Mouse (Mus musculus) kidney, embryonic 15.5 days (tissue): ENCODE results near the gene Supt20. TPM values are rescaled to one million over a fixed set of nuclear protein-coding genes. Genes with fewer than 3 reads are reported as not detected.

Source experiments
- ATAC-seq: fragments of 200-750 bp; cut with Nextera tagmentation; replicated peaks from 2 replicates; pipeline ENCODE4 v1.8.0; 2017; ENCODE audit warnings: moderate TSS enrichment; ENCODE audit not compliant: low FRiP score
- H3K27ac ChIP-seq: fragments of 300-500 bp; sonication (generic); 2 replicates; pipeline ENCODE4 v1.5.1; 2015; ENCODE audit warnings: mild to moderate bottlenecking, inconsistent platforms
- H3K27me3 ChIP-seq: fragments of 300-500 bp; sonication (generic); 2 replicates; pipeline ENCODE4 v1.6.1; 2015; ENCODE audit warnings: inconsistent platforms
- H3K36me3 ChIP-seq: fragments of 300-500 bp; sonication (generic); 2 replicates; pipeline ENCODE4 v1.6.1; 2015; ENCODE audit warnings: inconsistent platforms
- H3K4me1 ChIP-seq: fragments of 300-500 bp; sonication (generic); 2 replicates; pipeline ENCODE4 v1.6.1; 2015; ENCODE audit warnings: inconsistent platforms
- H3K4me2 ChIP-seq: fragments of 300-500 bp; sonication (generic); 2 replicates; pipeline ENCODE4 v1.6.1; 2015; ENCODE audit warnings: moderate library complexity, mild to moderate bottlenecking, inconsistent platforms
- H3K4me3 ChIP-seq: fragments of 300-500 bp; sonication (generic); replicated peaks from 2 replicates; pipeline ENCODE4 v1.5.1; 2015; ENCODE audit warnings: mild to moderate bottlenecking, inconsistent platforms
- H3K9ac ChIP-seq: fragments of 300-500 bp; sonication (generic); 2 replicates; pipeline ENCODE4 v1.6.1; 2015; ENCODE audit warnings: mild to moderate bottlenecking, inconsistent platforms
- H3K9me3 ChIP-seq: fragments of 300-500 bp; sonication (generic); replicated peaks from 2 replicates; pipeline ENCODE4 v1.6.1; 2016; ENCODE audit warnings: inconsistent platforms
- WGBS: fragments of 180-500 bp; shearing (Covaris S2); methylation state at CpG from one replicate; pipeline ENCODE4 v1.1.7; 2015; ENCODE audit warnings: mixed read lengths; 5-methylcytosine and 5-hydroxymethylcytosine counted together
- polyA plus RNA-seq: library from polyadenylated mRNA; unstranded; fragments of >200 nt; fragmentation: Nextera tagmentation; extraction: Ambion mirVana; gene quantifications from 2 replicates; pipeline ENCODE4 v1.2.1, GENCODE M21; 2015

Gene Supt20
- polyA plus RNA-seq, 1 experiment from 2014 or later: 115 TPM

DNA sequence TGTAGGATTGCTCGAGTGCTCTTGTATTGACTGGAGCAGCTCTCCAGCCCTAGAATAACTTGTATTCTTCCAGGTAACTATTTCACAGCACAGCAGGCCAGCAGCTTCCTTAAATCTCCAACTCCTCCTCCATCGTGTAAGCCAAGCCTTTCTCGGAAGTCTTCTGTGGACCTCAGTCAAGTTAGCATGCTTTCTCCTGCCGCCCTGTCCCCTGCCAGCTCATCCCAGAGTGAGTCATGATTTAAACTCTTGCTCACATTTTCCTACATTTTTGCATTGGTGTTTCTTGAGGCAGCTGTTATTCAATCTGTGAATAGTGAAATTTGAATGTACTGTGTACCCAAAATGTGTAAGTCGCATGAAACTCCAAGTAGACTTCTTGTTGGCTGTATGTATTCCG, 22.9 kb downstream of the Supt20 start:
- 93% methylated on average over 6 of the region's 6 CpGs for WGBS
- ATAC-seq: no peak
- Histone ChIP-seq H3K36me3 (peaks cover 80% of the 10 kb centered on the region), H3K27me3 (no peaks in the 10 kb centered on the region), H3K4me2 (no peak overlapping the region), H3K9ac (no peak overlapping the region), H3K4me3 (no peak overlapping the region), H3K27ac (no peak overlapping the region), H3K9me3 (no peaks in the 10 kb centered on the region), H3K4me1 (no peaks in the 10 kb centered on the region)

DNA sequence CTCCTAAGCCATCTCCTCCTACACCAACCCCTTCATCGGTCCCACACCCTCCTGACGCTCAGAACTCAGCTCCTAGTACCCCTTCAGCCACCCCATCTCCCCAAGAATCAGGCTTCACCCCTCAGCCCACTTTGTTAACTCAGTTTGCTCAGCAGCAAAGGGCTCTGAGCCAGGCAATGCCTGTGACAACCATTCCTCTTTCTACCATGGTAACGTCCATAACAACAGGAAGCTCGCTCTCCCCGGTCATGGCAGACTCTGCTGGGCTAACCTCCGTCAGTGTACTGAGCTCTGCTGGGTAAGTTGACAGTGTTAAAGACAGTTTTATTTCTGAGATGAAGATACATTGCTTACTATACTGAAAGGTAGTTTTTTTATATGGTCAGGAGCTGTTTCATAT, 24.7 kb downstream of the Supt20 start:
- H3K9me3 ChIP-seq: no peaks in the 10 kb centered on the region
- no peak overlapping the region for H3K4me2 ChIP-seq
- H3K4me3 ChIP-seq: no peak overlapping the region
- H3K4me1 ChIP-seq: no peaks in the 10 kb centered on the region
- peaks cover 81% of the 10 kb centered on the region for H3K36me3 ChIP-seq
- no peak overlapping the region for H3K9ac ChIP-seq
- H3K27ac ChIP-seq: no peak overlapping the region
- 83% methylated on average over 6 of the region's 6 CpGs for WGBS
- no peak for ATAC-seq
- no peaks in the 10 kb centered on the region for H3K27me3 ChIP-seq

DNA sequence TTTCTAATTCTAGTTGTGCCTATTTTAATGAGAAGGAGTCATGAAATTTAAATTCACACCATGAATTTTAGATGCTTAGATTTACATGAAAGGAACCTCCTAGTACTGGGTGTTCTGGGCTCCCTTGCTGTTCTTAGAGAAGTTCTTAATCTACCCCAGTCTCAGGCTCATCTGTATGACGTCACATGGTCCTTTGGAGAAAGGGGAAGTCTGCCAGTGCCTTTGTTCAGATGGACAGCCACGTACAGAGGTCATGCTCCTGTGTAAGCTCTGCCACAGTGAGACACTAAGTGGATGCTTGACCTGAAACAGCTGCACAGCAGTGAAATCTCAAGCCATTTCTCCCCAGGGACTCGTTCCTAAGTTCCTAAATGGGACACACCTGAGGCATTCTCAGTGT, 26.3 kb downstream of the Supt20 start:
- Histone ChIP-seq H3K4me1 (no peaks in the 10 kb centered on the region), H3K4me2 (no peak overlapping the region), H3K9ac (no peak overlapping the region), H3K27ac (no peak overlapping the region), H3K9me3 (no peaks in the 10 kb centered on the region), H3K36me3 (peaks cover 87% of the 10 kb centered on the region), H3K27me3 (no peaks in the 10 kb centered on the region), H3K4me3 (no peak overlapping the region)
- 71% methylated on average over 3 of the region's 3 CpGs for WGBS
- ATAC-seq: no peak

DNA sequence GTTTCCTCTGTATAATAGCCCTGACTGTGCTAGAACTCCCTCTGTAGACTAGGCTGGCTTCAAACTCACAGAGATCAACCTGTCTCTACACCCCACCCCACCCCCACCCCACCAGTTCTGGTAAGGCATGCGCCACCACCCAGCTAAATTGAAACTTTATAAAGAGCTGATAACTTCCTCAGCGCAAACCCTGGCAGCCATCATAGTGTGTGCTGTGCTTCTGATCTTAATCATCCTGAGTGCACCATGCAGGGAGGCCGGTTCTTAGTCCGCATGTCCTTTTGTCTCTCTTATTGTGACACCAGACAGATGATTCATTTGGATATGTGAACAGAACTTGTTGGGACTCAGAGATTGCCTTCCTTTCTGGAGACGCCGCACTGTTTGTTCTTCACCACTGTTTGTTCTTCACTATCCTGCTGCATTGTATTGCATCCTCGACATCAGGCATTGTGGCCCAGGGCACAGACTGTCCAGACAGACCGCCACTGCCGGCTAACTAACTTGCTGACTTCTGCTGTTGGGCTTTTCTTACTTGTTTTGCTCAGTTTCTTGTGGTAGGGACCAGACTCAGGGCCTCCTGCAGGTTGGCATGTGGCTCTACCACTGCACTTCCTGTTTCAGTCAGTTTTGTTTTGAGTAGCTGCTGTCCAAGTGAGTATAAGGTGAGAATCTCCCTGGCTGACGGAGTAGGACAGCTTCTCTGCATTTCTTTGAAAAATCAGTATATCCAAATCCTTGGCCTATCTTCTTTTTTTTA, 31.3 kb downstream of the Supt20 start:
- Histone ChIP-seq H3K27ac (no peak overlapping the region), H3K4me3 (no peak overlapping the region), H3K4me2 (no peak overlapping the region), H3K4me1 (no peaks in the 10 kb centered on the region), H3K27me3 (no peaks in the 10 kb centered on the region), H3K36me3 (peaks cover 78% of the 10 kb centered on the region), H3K9me3 (no peaks in the 10 kb centered on the region), H3K9ac (no peak overlapping the region)
- WGBS: 89% methylated on average over 10 of the region's 10 CpGs
- no peak for ATAC-seq

DNA sequence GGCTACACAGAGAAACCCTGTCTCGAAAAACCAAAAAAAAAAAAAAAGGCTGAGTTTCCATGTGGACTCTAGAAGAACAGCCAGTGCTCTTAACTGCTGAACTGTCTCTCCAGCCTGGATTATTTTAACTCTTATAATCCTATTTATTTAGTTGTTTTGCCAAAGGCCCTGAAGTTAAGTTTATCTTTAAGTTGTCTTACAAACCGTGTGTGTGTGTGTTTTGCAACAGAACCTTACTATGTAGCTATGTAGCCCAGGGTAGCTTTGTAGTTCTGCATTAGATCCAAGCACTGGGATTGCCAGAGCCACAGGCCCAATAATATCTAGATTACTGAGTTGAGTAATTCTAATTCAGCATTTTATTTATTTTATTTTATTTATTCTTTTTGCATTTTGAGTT, 32.7 kb downstream of the Supt20 start:
- Histone ChIP-seq H3K9ac (no peak overlapping the region), H3K4me2 (no peak overlapping the region), H3K4me1 (no peaks in the 10 kb centered on the region), H3K27me3 (no peaks in the 10 kb centered on the region), H3K27ac (no peak overlapping the region), H3K9me3 (no peaks in the 10 kb centered on the region), H3K36me3 (peaks cover 86% of the 10 kb centered on the region), H3K4me3 (no peak overlapping the region)
- no peak for ATAC-seq
- 77% methylated on average over 2 of the region's 2 CpGs for WGBS

DNA sequence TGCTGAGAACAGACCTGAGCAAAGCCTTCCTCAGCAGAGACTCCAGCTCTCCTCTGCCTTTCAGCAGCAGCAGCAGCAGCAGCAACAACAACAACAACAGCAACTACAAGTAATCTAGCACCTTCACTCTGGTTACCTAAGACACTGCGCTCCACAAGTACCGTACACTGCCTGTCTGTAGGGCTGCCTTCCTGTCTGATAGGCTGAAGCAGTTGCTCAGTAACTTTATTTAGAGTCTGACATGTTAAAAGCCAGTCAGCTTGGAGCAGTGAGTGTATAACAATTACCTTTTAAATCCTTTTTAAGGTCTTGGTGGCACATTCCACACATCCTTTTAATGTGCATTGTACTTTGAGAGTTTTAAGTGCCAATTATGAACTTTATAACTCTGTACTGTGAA, 35.0 kb downstream of the Supt20 start:
- peaks cover 85% of the 10 kb centered on the region for H3K36me3 ChIP-seq
- no peak overlapping the region for H3K4me3 ChIP-seq
- ATAC-seq: no peak
- no peaks in the 10 kb centered on the region for H3K9me3 ChIP-seq
- no peak overlapping the region for H3K9ac ChIP-seq
- H3K4me2 ChIP-seq: no peak overlapping the region
- H3K4me1 ChIP-seq: peaks cover 11% of the 10 kb centered on the region; the same call in 1 of the 2 replicates
- WGBS: 93% methylated on average over 2 of the region's 2 CpGs
- no peak overlapping the region for H3K27ac ChIP-seq
- H3K27me3 ChIP-seq: no peaks in the 10 kb centered on the region

DNA sequence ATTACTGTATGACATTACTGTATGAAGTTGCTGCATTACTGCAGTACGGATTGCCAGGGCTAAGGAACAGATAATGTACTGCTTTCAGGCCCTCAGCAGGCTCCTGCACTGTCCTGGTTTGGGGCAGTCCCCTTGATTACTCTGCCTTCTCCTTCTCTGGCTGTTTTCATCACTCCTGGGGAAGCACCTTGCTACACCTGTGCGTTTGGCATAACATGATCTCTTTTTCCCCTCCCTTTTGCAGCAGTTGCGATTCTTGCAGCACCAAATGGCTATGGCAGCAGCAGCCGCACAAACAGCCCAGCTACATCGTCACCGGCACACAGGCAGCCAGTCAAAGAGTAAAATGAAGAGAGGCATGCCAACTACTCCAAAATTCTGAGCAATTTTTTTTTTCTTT, 35.5 kb downstream of the Supt20 start:
- peaks cover 85% of the 10 kb centered on the region for H3K36me3 ChIP-seq

DNA sequence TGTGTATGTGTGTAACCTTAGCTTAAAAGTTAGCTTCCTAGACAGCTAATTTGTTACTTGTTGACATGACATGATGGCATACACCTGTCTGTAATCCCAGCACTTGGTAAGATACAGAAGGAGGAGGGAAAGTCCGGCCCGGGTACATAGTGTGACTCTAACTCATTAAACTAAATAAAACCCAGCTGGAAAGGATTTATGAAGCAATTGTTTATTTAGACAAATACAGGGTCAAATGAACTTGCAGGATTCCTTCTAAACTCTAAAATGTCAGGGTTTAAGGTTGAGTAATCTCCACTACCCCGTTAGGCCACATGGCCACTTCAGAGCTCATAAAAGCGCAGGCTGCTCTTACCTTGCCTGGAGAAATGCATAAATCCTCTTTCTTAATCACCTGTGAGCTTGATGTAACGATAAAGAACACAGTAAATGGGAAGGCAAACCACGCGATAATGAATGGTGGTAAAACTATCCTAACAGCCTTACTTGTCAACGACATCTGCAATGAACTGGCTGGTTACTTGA, 39.1 kb downstream of the Supt20 start:
- H3K4me1 ChIP-seq: peaks cover 31% of the 10 kb centered on the region
- no peak for ATAC-seq
- H3K9me3 ChIP-seq: no peaks in the 10 kb centered on the region
- WGBS: 33% methylated on average over 8 of the region's 8 CpGs
- H3K36me3 ChIP-seq: peaks cover 66% of the 10 kb centered on the region
- H3K4me3 ChIP-seq: no peak overlapping the region
- no peak overlapping the region for H3K4me2 ChIP-seq
- H3K27ac ChIP-seq: no peak overlapping the region
- no peak overlapping the region for H3K9ac ChIP-seq
- H3K27me3 ChIP-seq: no peaks in the 10 kb centered on the region

More for the DNA sequence above, 35.5 kb downstream of the Supt20 start:
- H3K27ac ChIP-seq: no peak overlapping the region
- 92% methylated on average over 6 of the region's 6 CpGs for whole genome bisulfite sequencing
- H3K9me3 ChIP-seq: no peaks in the 10 kb centered on the region
- ATAC-seq: no peak
- H3K4me2 ChIP-seq: no peak overlapping the region
- peaks cover 16% of the 10 kb centered on the region; the same call in 1 of the 2 replicates for H3K4me1 ChIP-seq
- H3K27me3 ChIP-seq: no peaks in the 10 kb centered on the region
- no peak overlapping the region for H3K9ac ChIP-seq
- H3K4me3 ChIP-seq: no peak overlapping the region

DNA sequence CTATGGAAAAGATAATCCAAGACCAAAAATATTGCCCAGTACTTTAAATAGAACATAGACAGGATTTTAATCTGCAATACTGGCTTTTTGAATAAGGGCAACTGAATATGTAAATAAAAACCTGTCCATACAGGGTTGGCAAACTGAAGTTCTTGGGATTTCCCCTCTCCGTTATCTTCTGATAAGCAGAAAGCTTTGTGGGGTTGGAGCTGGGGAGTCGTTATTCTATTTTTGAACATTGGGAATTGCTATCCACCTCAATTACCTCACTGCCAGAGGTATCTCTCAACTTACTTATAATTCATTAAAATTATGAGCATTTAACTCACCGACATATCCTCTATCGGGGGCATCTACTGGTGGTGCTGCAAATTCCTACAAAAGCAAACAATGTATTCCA, 39.8 kb downstream of the Supt20 start:
- H3K4me2 ChIP-seq: no peak overlapping the region
- 83% methylated on average over 4 of the region's 4 CpGs for WGBS
- H3K4me1 ChIP-seq: peaks cover 31% of the 10 kb centered on the region
- H3K9ac ChIP-seq: no peak overlapping the region
- no peak overlapping the region for H3K27ac ChIP-seq
- H3K4me3 ChIP-seq: no peak overlapping the region
- H3K36me3 ChIP-seq: peaks cover 61% of the 10 kb centered on the region
- no peaks in the 10 kb centered on the region for H3K9me3 ChIP-seq
- no peaks in the 10 kb centered on the region for H3K27me3 ChIP-seq
- no peak for ATAC-seq

DNA sequence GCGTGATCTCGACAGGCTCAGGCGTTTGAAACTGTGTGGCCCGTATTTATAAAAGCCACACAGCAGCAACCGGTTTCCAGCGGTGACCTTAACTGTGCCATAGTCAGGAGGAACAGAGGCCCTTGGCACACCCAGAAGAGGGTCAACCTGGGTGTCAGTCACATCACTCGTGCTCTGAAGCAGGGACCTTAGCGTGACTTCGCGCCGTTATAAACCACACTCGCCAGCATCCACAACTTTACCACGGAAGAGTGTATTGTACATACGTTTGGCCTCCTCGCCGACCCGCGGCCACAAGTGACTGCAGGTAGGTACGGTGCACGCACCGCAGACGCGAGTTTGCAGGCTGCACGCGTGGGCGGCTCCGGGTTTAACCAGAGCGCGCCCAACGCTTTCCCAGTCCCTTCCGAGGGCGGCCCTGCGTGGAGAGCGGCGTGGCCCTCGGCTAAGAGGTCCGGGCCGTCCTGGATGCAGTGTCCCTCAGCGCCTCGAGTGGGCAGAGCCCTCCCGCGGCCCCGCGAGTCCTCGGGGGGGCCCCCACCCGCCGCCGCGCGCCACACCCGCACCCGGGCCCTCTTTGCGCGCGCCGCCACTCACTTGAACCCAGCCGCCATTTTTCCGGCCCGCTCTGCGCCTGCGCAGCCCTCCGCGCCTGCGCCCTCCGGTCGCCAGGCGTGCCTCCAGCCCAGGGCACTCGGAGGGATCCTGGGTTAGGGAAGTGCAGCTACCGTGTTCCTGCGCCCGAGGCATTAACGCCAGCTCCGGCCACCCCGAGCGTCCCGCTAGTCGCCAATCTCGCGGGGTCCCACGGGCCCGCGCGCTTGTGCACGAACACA, 42.0 kb downstream of the Supt20 start:
- ATAC-seq: peak; percentile 95
- under 1% methylated on average over 67 of the region's 84 CpGs for WGBS
- peak overlapping the region; percentile 67 for H3K4me3 ChIP-seq

DNA sequence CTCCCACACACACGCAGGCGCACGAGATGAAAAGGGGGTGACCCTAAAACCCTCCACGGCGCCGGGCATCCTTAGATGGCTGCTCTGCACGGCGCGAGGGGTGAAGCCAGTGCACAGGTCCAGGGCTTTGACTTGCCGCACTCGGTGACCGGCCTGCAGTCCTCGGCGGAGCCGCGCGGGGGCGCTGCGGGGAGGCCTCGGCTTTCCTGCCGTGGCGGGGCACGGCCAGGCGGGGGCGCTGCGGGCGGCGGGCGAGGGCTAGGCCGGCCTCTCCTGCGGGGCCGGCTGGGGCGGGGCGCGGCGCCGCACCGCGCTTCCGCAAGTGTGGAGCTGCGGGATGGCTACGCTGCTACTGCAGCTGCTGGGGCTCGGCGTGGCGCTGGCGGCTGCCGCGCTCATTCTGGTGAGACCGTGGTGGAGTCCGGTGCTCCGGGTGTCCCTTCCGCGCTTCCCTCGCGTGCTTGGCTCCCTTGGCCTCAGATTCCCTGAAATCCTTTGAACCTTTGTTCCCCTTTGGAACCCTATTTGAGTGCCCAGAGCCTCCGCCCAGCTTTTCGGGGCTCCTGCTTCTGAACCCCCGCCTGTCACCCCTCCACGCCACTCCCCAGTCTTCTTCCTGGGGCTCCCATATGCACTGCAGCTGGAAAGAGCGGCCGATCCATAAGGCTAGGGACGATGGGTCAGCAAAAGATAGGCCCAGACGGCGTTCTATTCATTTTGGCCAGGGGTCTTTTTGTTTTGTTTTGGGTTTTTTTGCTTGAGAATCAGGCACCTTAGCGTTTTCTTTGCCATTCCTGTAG, 42.8 kb downstream of the Supt20 start, which contains the start of the genes Exosc8 and Alg5:
TSS of gene Exosc8 (minus strand) at position 147 of the 800 bp plus-strand sequence.
TSS of gene Alg5 (plus strand) at position 293 of the 800 bp plus-strand sequence.
- Histone ChIP-seq H3K4me3 (peak within 1 kb of the TSS; percentile 67), H3K27ac (peak within 1 kb of the TSS; percentile 99), H3K36me3 (peaks cover 54% of the 10 kb centered on the region), H3K4me1 (peaks cover 31% of the 10 kb centered on the region), H3K4me2 (peak within 1 kb of the TSS; percentile 79), H3K9me3 (no peaks in the 10 kb centered on the region), H3K9ac (peak within 1 kb of the TSS; percentile 90), H3K27me3 (no peaks in the 10 kb centered on the region)
- peak; percentile 89 for ATAC-seq
- under 1% methylated on average over 60 of the region's 65 CpGs for WGBS

More for the DNA sequence above, 42.0 kb downstream of the Supt20 start:
- Histone ChIP-seq H3K4me2 (peak overlapping the region; percentile 79), H3K9ac (peak overlapping the region; percentile 90), H3K9me3 (no peaks in the 10 kb centered on the region), H3K4me1 (peaks cover 31% of the 10 kb centered on the region), H3K36me3 (peaks cover 57% of the 10 kb centered on the region), H3K27me3 (no peaks in the 10 kb centered on the region), H3K27ac (peak overlapping the region; percentile 99)
